Mouse (Mus musculus) liver, adult 2 months (tissue): ENCODE results near the gene Cdh4.

ENCODE experiments used
- CTCF ChIP-seq: fragments of 200-500 bp; IDR thresholded peaks from 2 replicates; pipeline ENCODE4 v1.5.1; 2011; ENCODE audit warnings: low read depth, low read length, control low read depth
- POLR2A ChIP-seq: fragments of 200-500 bp; IDR thresholded peaks from 2 replicates; pipeline ENCODE4 v1.6.1; 2011; ENCODE audit warnings: low read length, control low read depth; ENCODE audit not compliant: insufficient read depth; ENCODE audit errors: extremely low read depth

DNA sequence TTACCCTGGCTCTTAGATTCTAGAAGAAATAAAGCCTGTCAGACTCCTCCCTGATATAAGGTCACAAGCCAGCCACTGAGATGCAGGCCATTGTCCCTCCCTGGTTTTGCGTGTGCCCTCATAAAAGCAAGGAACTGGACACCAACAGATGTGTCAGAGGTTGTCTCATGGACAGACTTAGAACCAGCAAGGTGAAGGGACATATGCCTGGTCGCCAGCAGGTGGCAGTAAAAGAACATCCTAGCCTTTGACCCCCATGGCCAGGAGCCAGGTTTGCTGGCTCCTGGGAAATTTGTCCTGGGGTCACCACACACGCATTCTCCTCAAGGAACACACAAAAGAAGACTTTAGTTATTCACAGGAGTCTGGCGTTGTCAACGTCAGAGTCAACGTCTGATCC, 387.7 kb downstream of the Cdh4 start:
- no peak for TF ChIP-seq POLR2A
- peak; percentile 49 for TF ChIP-seq CTCF
